Mouse (Mus musculus) forebrain, embryonic 10.5 days (tissue): Measurements from ENCODE around the gene Rbm7. TPM values are rescaled to one million over a fixed set of nuclear protein-coding genes. Genes with fewer than 3 reads are reported as not detected.

Experiments used
- DNase-seq: peaks from one replicate; pipeline ENCODE4 v3.0.0-alpha.2; 2017; ENCODE audit warnings: low spot score; ENCODE audit errors: extremely low spot score
- H3K27ac ChIP-seq: fragments of 300-500 bp; sonication (generic); 2 replicates; pipeline ENCODE4 v1.5.1; 2016; ENCODE audit warnings: mild to moderate bottlenecking
- H3K27me3 ChIP-seq: fragments of 300-500 bp; sonication (generic); 2 replicates; pipeline ENCODE4 v1.6.1; 2016; ENCODE audit warnings: mild to moderate bottlenecking; ENCODE audit not compliant: poor library complexity, severe bottlenecking
- H3K36me3 ChIP-seq: fragments of 300-500 bp; sonication (generic); replicated peaks from 2 replicates; pipeline ENCODE4 v1.6.1; 2016; ENCODE audit warnings: mild to moderate bottlenecking, moderate library complexity
- H3K4me1 ChIP-seq: fragments of 300-500 bp; sonication (generic); 2 replicates; pipeline ENCODE4 v1.6.1; 2016
- H3K4me3 ChIP-seq: fragments of 300-500 bp; sonication (generic); 2 replicates; pipeline ENCODE4 v1.5.1; 2016; ENCODE audit warnings: mild to moderate bottlenecking, moderate library complexity
- H3K9me3 ChIP-seq: fragments of 300-500 bp; sonication (generic); 2 replicates; pipeline ENCODE4 v1.6.1; 2016; ENCODE audit warnings: mild to moderate bottlenecking, moderate library complexity
- WGBS: fragments of 180-500 bp; shearing (Covaris S2); methylation state at CpG from one replicate; pipeline ENCODE4 v1.1.7; 2016; 5-methylcytosine and 5-hydroxymethylcytosine counted together
- polyA plus RNA-seq: library from polyadenylated mRNA; unstranded; fragments of >200 nt; fragmentation: Nextera tagmentation; extraction: Ambion mirVana; gene quantifications from 2 replicates; pipeline ENCODE4 v1.2.1, GENCODE M21; 2016

The Rbm7 gene
- polyA plus RNA-seq, 1 experiment from 2014 or later: 112 TPM

DNA sequence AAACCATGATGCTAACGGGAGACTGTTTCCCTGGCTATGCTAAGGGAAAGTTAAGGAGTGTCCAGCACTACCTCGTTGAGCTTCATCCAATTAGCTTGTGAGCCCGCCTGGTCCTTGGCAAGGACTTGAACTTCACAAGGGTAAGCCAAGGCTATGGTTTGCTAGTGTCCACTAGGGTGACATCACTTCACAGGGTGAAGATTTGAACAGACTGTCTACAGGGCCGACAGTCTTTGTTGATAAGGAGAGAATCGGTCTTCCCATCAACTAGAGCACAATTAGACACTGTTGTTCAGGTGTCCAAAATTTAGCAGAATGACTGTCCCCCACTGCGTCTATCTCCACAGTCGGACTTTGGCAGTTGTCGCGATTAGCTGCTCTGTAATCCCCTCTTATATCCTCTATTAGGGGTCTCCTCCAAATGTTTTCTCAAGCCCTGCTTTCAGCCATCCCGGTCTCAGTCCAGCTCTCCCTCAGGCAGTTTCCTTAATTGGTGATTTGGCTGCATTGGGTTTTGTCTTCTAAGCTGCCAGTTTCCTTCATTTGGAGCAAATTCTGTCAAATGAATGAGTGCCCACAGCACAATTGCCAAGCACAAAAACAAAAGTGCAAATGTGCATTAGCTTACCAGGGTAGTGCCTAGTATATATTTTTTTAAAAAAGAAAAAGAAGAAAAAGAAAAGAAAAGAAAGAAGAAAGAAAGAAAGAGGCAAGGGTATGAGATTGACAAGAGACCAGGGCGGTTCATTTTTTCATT lies 21.7 kb upstream of the Rbm7 start:
- Histone ChIP-seq H3K4me3 (peak overlapping the region; percentile 10; the same call in 1 of the 2 replicates), H3K9me3 (no peaks in the 10 kb centered on the region), H3K36me3 (no peaks in the 10 kb centered on the region), H3K27ac (peak overlapping the region; percentile 84), H3K27me3 (no peaks in the 10 kb centered on the region), H3K4me1 (peaks cover 28% of the 10 kb centered on the region)
- 46% methylated on average over 11 of the region's 11 CpGs for WGBS
- peak; percentile 56 for DNase-seq

DNA sequence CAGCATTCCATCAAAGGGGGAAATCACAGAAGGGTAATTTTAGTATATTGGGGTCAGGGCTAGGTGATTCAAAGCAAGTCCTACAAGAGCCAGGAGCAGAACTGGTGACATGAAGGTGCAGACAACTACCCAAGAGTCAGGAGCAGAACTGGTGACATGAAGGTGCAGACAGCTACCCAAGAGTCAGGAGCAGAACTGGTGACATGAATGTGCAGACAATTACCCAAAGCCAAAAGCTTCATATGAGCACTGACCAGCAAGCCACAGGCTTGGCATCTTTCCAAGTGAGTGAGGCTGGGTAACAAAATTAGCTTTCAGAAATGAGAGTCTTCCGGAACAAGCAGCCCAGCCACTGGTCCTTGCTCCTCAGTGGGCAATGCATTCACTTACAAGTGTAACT lies 20.2 kb upstream of the Rbm7 start:
- no peak for DNase-seq
- Histone ChIP-seq H3K27ac (0 out of 2 replicates have a peak overlapping the region, but pooled peaks have one; percentile 20), H3K27me3 (no peaks in the 10 kb centered on the region), H3K4me1 (peaks cover 28% of the 10 kb centered on the region), H3K36me3 (no peaks in the 10 kb centered on the region), H3K9me3 (no peaks in the 10 kb centered on the region), H3K4me3 (no peak overlapping the region)
- WGBS: 100% methylated on average over 1 of the region's 1 CpGs

DNA sequence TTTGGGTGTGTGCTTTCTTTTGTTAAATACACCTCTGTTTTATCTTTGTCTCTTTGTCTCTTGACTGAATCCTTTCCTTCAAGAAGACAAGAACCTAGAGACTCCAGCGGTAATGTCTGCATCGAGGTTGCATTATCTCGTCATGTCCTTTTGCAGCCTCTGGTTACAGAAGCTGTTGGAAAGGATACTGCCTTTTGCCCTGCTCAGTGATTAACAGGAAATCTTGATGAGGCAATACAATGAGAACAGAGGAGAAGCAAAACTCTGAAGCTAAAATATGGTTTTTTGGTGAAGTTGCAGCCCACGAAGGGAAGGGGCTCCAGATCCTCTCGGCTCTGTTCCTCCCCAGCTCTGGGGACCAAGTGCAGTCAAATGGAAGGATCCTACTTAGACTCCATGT lies 15.0 kb upstream of the Rbm7 start:
- Histone ChIP-seq H3K27ac (no peak overlapping the region), H3K36me3 (no peaks in the 10 kb centered on the region), H3K4me1 (0 out of 2 replicates have a peak, but pooled peaks cover under 1% of the 10 kb centered on the region), H3K4me3 (no peak overlapping the region), H3K27me3 (no peaks in the 10 kb centered on the region), H3K9me3 (no peaks in the 10 kb centered on the region)
- whole genome bisulfite sequencing: 88% methylated on average over 5 of the region's 5 CpGs
- no peak for DNase-seq

DNA sequence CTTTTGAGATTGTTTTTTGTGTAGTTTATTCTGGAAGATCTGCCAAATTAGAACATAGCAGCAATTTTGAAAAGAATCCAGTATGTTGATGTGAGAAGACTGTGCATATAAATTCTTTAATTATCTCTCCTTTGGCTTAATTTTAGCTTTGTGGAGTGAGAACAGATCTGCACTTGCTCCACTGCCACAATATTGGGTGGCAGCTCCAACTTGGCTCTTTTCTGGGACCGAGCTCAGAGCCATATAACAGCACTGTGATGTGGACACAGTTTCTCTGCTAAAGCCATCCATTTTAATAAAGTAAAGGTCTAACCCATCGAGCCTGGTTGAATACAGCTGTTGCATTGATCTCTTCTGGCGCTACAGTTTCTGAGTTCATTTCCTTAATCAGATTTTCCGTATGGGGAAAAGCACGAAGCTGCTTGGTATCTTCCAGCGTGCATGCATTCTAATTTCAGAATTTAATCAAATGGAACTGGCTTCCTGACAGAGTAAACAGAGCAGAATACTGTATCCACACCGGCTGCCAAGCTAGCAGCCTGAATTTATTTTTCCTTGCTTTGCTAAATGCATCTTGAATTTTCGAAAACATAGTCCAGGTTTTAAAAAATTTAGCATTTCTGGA lies 9.8 kb upstream of the Rbm7 start:
- H3K4me3 ChIP-seq: no peak overlapping the region
- H3K27me3 ChIP-seq: no peaks in the 10 kb centered on the region
- DNase-seq: no peak
- no peak overlapping the region for H3K27ac ChIP-seq
- no peaks in the 10 kb centered on the region for H3K9me3 ChIP-seq
- no peaks in the 10 kb centered on the region for H3K36me3 ChIP-seq
- no peaks in the 10 kb centered on the region for H3K4me1 ChIP-seq
- WGBS: 87% methylated on average over 8 of the region's 8 CpGs

DNA sequence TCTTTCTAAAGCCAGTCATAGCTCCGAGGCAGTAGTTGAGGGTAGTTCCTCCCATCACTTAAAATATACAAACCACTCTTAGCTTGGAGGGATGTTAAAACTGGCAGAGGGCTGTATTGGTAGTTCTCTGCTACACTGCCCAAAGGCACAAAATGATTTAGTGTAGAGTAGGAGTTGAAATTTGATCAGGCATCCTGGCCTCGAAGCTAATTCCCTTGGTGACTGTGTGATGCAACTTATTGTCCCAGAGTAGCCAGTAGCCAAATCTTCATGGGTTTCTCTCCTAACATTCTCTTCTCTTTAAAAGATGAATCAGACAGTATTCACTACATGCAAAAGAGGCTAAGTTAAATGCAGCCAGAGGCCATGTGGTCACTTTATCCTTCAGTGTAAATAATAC lies 7.9 kb upstream of the Rbm7 start:
- H3K4me1 ChIP-seq: no peaks in the 10 kb centered on the region
- 0 out of 2 replicates have a peak, but pooled peaks cover 5% of the 10 kb centered on the region for H3K27me3 ChIP-seq
- H3K4me3 ChIP-seq: no peak overlapping the region
- no peaks in the 10 kb centered on the region for H3K9me3 ChIP-seq
- 71% methylated on average over 2 of the region's 2 CpGs for WGBS
- H3K36me3 ChIP-seq: no peaks in the 10 kb centered on the region
- no peak for DNase-seq
- H3K27ac ChIP-seq: no peak overlapping the region

DNA sequence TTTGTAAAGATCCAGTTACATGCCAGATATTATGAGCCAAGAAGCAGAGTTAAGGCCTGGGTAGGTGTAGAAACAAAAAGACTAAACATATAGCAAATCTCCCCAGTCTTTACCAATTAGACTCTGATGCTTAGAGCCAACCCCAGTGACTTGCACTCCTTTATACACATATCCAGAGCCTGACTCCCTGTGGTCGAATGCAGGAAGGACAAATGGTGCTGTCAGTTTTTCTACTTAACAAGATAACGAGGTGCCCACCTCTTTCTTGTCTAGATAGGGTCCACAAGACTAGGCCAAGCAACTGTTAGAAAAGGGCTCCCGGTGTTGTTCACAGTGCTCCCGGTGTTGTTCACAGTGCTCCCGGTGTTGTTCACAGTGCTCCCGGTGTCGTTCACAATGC lies 6.1 kb upstream of the Rbm7 start:
- H3K27ac ChIP-seq: no peak overlapping the region
- H3K9me3 ChIP-seq: no peaks in the 10 kb centered on the region
- DNase-seq: no peak
- 84% methylated on average over 7 of the region's 7 CpGs for WGBS
- no peak overlapping the region for H3K4me3 ChIP-seq
- peaks cover 5% of the 10 kb centered on the region; the same call in 1 of the 2 replicates for H3K27me3 ChIP-seq
- H3K36me3 ChIP-seq: no peaks in the 10 kb centered on the region
- H3K4me1 ChIP-seq: peaks cover 2% of the 10 kb centered on the region

DNA sequence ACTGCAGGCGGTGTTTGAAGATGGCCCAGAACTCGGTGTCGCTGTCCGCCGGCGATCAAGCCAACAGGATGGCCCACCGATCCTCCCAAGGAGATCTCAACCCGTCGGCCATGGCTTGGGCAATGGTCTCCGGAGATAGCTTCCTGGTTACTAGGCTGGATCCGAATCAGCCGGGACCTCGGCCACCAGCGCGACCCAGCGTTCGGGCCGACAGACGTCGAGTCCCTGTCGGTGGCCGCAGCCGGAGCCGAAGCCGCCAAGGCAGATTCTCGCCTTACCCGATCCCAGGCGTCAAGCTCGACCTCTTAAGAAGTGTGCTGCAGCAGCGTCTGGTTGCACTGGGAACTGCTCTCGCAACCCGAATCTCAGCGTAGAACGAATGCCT lies 441 bp upstream of the Rbm7 start:
- no peaks in the 10 kb centered on the region for H3K9me3 ChIP-seq
- H3K27me3 ChIP-seq: peaks cover 5% of the 10 kb centered on the region; the same call in 1 of the 2 replicates
- H3K36me3 ChIP-seq: peaks cover 33% of the 10 kb centered on the region
- WGBS: 3% methylated on average over 34 of the region's 34 CpGs
- H3K27ac ChIP-seq: peak overlapping the region; percentile 94
- DNase-seq: no peak
- peaks cover 22% of the 10 kb centered on the region for H3K4me1 ChIP-seq
- H3K4me3 ChIP-seq: peak overlapping the region; percentile 82

DNA sequence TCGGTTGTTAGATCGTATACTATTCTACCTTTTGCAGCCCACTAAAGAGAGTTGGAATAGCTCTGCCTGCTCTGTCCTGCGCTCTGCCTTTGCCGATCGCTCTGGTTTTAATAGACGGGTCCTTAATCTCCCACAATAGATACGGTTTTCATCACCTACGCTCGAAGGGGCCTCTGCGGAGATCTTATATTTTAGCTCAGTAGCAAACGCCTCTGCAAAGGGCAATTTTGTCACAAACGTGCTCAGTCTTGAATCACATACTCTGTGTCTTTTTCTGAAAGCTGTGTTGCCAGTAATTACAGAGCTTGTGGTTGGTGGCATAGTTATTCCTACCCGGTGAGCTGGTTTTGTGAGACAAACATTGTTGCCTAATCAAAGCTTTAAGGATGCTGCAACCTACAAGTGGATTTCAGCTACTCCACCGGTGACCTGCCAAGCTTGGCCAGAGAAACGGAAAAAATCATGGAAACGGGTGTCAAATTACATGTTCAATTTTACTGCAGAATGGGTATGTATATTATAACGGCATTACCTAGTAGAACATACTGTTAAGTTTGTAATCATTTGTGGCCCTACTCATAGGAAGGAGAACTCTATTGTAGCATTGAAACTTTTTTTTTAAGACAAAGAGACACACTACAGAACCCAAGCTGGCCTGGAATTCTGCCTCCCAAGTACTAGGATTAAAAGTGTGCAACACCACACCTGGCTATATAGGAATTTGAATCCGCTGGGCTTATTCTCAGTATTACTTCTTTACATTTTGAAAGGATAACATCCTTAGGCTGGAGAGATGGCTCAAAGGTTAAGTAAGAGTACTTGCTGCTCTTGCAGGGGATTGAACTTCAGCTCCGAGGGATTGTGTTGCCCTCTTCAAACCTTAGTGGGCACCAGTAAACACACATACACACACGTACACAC lies 13.6 kb downstream of the Rbm7 start:
- 39% methylated on average over 20 of the region's 20 CpGs for WGBS
- H3K27me3 ChIP-seq: 0 out of 2 replicates have a peak, but pooled peaks cover 7% of the 10 kb centered on the region
- peaks cover 40% of the 10 kb centered on the region for H3K36me3 ChIP-seq
- H3K4me1 ChIP-seq: peaks cover 18% of the 10 kb centered on the region
- H3K27ac ChIP-seq: no peak overlapping the region
- no peaks in the 10 kb centered on the region for H3K9me3 ChIP-seq
- peak overlapping the region; percentile 97 for H3K4me3 ChIP-seq
- no peak for DNase-seq

DNA sequence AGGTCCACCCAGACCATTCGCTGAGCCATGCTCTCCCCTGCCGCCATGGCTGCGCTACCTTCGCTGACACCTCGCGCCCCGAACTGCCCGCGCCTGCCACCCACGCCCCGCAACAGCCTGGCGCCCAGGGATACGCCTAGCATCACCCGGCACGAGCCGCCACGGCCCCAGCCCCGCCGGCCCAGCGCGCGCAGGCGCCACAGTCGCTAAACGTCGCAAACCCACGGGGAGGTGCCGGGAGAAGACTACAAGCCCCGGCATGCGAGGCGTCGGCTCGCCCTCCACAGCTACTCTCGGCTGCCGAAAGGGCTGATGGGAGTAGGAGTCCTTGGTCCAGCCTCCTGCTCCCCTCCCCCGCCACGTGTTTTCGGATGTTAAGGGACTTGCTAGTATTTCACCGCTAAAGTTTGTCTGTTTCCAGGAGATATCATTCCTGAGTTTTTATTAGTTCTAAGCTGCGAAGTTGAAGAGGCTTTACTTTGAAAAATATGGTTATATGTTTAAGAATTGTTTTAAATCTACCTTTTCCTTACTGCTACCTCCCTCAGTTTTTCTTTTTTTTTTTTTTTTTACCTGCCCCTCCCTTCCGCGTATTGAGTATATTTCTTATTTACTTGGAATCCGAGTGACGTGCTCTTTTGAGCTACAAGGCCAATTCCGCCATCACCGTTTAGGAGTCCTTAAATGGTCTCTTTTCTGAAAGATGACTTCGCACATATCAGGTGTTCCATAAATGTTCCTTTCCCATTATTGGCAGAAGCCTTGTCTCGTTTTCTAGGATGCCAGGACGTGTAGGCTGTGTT lies 14.5 kb downstream of the Rbm7 start, which contains the start of gene Rexo2:
Gene Rexo2 (minus strand): TSS at position 213 of the 803 bp plus-strand sequence.
- Histone ChIP-seq H3K27me3 (0 out of 2 replicates have a peak, but pooled peaks cover 7% of the 10 kb centered on the region), H3K4me1 (peaks cover 16% of the 10 kb centered on the region), H3K27ac (peak within 1 kb of the TSS; percentile 91), H3K9me3 (no peaks in the 10 kb centered on the region), H3K4me3 (peak within 1 kb of the TSS; percentile 97), H3K36me3 (peaks cover 41% of the 10 kb centered on the region)
- peak; percentile 93 for DNase-seq
- WGBS: 1% methylated on average over 49 of the region's 49 CpGs

DNA sequence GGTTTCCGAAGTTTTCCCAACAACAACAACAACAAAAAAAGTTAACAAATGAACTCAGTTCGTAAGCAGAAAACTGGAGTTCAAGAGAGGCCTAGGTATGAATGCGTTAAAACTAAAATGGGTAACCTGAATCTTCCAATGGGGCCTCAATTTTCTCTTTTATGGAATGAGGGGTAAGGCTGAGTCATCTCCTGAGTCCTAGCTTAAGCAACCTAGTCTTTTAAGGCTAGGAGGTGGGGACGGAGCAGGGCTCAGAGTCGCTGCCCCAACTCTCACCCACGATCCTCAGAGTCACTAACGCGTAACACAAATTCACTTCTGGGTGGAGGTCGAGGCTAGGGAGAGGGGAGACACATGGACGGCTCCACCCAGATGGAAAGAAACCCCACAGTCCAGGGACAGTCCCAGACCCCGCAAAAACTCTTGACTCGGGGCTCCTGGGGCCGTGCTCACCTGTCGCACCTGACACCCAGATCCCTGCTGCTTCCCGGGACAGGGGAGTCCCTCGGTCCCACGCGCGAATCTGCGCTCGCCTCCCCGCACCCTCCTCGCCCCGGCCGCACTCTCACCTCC lies 15.2 kb downstream of the Rbm7 start:
- no peaks in the 10 kb centered on the region for H3K9me3 ChIP-seq

DNA sequence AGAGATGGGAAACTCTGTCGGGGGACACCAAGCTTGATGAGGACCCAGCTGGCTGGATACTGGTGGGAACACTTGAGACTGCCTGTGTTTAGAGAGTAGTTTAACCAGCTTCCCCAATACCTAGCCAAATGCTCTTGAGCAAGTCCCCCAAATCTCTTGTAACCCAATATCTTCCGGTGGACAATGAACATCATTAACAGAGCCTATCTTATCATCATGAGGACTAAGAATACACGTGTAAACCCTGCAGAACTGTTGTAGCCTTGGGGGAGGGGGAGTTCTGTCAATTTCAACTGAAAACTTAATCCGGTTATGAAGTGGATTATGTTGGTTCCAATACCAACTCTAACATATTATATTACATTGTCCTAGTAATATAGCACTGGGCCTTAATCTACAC lies 16.3 kb downstream of the Rbm7 start:
- WGBS: 89% methylated on average over 4 of the region's 4 CpGs
- Histone ChIP-seq H3K9me3 (no peaks in the 10 kb centered on the region), H3K4me1 (peaks cover 16% of the 10 kb centered on the region), H3K27me3 (0 out of 2 replicates have a peak, but pooled peaks cover 7% of the 10 kb centered on the region), H3K36me3 (peaks cover 48% of the 10 kb centered on the region), H3K4me3 (no peak overlapping the region), H3K27ac (no peak overlapping the region)
- DNase-seq: no peak

More for the DNA sequence above, 15.2 kb downstream of the Rbm7 start:
- peaks cover 16% of the 10 kb centered on the region for H3K4me1 ChIP-seq
- peaks cover 43% of the 10 kb centered on the region for H3K36me3 ChIP-seq
- H3K27me3 ChIP-seq: 0 out of 2 replicates have a peak, but pooled peaks cover 7% of the 10 kb centered on the region
- 7% methylated on average over 25 of the region's 25 CpGs for WGBS
- DNase-seq: no peak
- H3K27ac ChIP-seq: peak overlapping the region; percentile 91
- peak overlapping the region; percentile 97 for H3K4me3 ChIP-seq
